Mouse (Mus musculus): Measurements from ENCODE around the gene Cd82.

The Cd82 gene

GRCm38 (mm10) chr2:93413367-93414014, 49.4 kb downstream of the Cd82 start:
- peak; percentile 45 to 78 for DNase-seq

GRCm38 (mm10) chr2:93412101-93412500, 50.8 kb downstream of the Cd82 start:
- no peak for DNase-seq

GRCm38 (mm10) chr2:93410899-93411570, 51.9 kb downstream of the Cd82 start:
- no peak for DNase-seq

GRCm38 (mm10) chr2:93405017-93405425, 57.9 kb downstream of the Cd82 start:
- no peak for DNase-seq

- DNase-seq: no peak
These were observed 58.8 kb downstream of the Cd82 start for GRCm38 (mm10) chr2:93404169-93404568.

- DNase-seq: no peak
These were observed 59.7 kb downstream of the Cd82 start for GRCm38 (mm10) chr2:93403267-93403666.

GRCm38 (mm10) chr2:93391198-93391597, 71.7 kb downstream of the Cd82 start:
- no peak for DNase-seq

- DNase-seq: no peak
These were observed 72.6 kb downstream of the Cd82 start for GRCm38 (mm10) chr2:93390170-93390926.

- no peak for DNase-seq
These were observed 76.0 kb downstream of the Cd82 start for GRCm38 (mm10) chr2:93386958-93387357.

- no peak for DNase-seq
These were observed 79.1 kb downstream of the Cd82 start for GRCm38 (mm10) chr2:93383831-93384230.

GRCm38 (mm10) chr2:93380680-93381089, 82.3 kb downstream of the Cd82 start:
- no peak for DNase-seq

- DNase-seq: no peak
These were observed 85.1 kb downstream of the Cd82 start for GRCm38 (mm10) chr2:93377797-93378196.

GRCm38 (mm10) chr2:93377157-93377556, 85.8 kb downstream of the Cd82 start:
- DNase-seq: no peak

- DNase-seq: no peak
These were observed 90.1 kb downstream of the Cd82 start for GRCm38 (mm10) chr2:93372872-93373271.

- no peak for DNase-seq
These were observed 90.8 kb downstream of the Cd82 start for GRCm38 (mm10) chr2:93372097-93372571.
